Mouse (Mus musculus): ENCODE data around the gene Slc1a7.

DNA sequence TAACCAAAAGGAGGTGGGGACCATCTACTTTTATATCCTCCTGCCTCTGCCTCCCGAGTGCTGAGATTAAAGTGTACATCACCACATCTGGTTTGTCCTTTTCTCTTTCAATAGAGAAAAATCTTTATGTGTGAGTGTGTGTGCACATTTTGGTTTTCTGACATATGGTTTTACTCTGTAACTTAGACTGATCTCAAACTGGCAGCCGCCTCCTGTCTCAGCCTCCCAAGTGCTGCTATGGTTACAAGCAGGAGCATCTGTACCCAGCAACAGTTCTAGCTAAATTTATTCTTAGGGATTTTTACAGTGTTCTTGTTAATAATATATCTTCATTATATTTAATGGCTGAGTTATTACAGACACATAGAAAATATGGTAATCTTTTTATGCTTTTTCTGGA, 89.1 kb downstream of the Slc1a7 start:
- TF ChIP-seq CTCF (IDR thresholded peaks at IDR 0.05; ENCODE audit: extremely low read depth, insufficient read depth, insufficient read length, insufficient replicate concordance) (no peak), POLR2A (IDR thresholded peaks at IDR 0.05; ENCODE audit: low read depth, low read length) (no peak)

Data from spleen, adult 2 months (tissue).